Mouse (Mus musculus) midbrain, embryonic 14.5 days (tissue): Measurements from ENCODE around the gene Elof1. TPM values are rescaled to one million over a fixed set of nuclear protein-coding genes. Genes with fewer than 3 reads are reported as not detected.
A peak's percentile ranks its signal among the peaks of the same experiment; 100 is the strongest.

Experiments
- ATAC-seq: fragments of 200-750 bp; cut with Nextera tagmentation; 2 replicates; pipeline ENCODE4 v1.8.0; 2017; ENCODE audit warnings: moderate number of reproducible peaks, moderate library complexity; ENCODE audit not compliant: low FRiP score, low TSS enrichment
- DNase-seq: peaks from one replicate; pipeline ENCODE4 v3.0.0-alpha.2; 2015
- H3K27ac ChIP-seq: fragments of 300-500 bp; sonication (generic); replicated peaks from 2 replicates; pipeline ENCODE4 v1.5.1; 2014; ENCODE audit warnings: mild to moderate bottlenecking, low read depth, low read length, moderate library complexity
- H3K27me3 ChIP-seq: fragments of 300-500 bp; sonication (generic); 2 replicates; pipeline ENCODE4 v1.6.1; 2014; ENCODE audit warnings: low read length, control low read depth, mixed read lengths; ENCODE audit not compliant: control insufficient read depth, insufficient read depth
- H3K36me3 ChIP-seq: fragments of 300-500 bp; sonication (generic); 2 replicates; pipeline ENCODE4 v1.6.1; 2014; ENCODE audit warnings: low read length, control low read depth; ENCODE audit not compliant: control insufficient read depth, insufficient read depth
- H3K4me1 ChIP-seq: fragments of 300-500 bp; sonication (generic); 2 replicates; pipeline ENCODE4 v1.6.1; 2014; ENCODE audit warnings: mild to moderate bottlenecking, antibody characterized with exemption, low read length, control low read depth; ENCODE audit not compliant: control insufficient read depth, insufficient read depth
- H3K4me2 ChIP-seq: fragments of 300-500 bp; sonication (generic); 2 replicates; pipeline ENCODE4 v1.6.1; 2014; ENCODE audit warnings: mild to moderate bottlenecking, low read length, moderate library complexity
- H3K4me3 ChIP-seq: fragments of 300-500 bp; sonication (generic); replicated peaks from 2 replicates; pipeline ENCODE4 v1.5.1; 2014; ENCODE audit warnings: low read depth, low read length
- H3K9ac ChIP-seq: fragments of 300-500 bp; sonication (generic); replicated peaks from 2 replicates; pipeline ENCODE4 v1.6.1; 2014; ENCODE audit warnings: mild to moderate bottlenecking, low read length, moderate library complexity
- H3K9me3 ChIP-seq: fragments of 300-500 bp; sonication (generic); 2 replicates; pipeline ENCODE4 v1.6.1; 2016; ENCODE audit warnings: low read length, control low read depth, mixed read lengths; ENCODE audit not compliant: control insufficient read depth
- WGBS: fragments of 180-500 bp; shearing (Covaris S2); extraction: QIAGEN DNeasy Blood & Tissue Kit; methylation state at CpG from one replicate; pipeline ENCODE4 v1.1.7; 2014; 5-methylcytosine and 5-hydroxymethylcytosine counted together
- microRNA-seq: library from miRNA; unstranded; fragments of <30 nt; microRNA quantifications from one replicate; pipeline ENCODE4, GENCODE M21; 2016
- polyA plus RNA-seq: library from polyadenylated mRNA; unstranded; fragments of >200 nt; fragmentation: Nextera tagmentation; extraction: Ambion mirVana; gene quantifications from 2 replicates; pipeline ENCODE4 v1.2.1, GENCODE M21; 2014

Gene Elof1
- polyA plus RNA-seq, 1 experiment from 2014 or later: 182 TPM

DNA sequence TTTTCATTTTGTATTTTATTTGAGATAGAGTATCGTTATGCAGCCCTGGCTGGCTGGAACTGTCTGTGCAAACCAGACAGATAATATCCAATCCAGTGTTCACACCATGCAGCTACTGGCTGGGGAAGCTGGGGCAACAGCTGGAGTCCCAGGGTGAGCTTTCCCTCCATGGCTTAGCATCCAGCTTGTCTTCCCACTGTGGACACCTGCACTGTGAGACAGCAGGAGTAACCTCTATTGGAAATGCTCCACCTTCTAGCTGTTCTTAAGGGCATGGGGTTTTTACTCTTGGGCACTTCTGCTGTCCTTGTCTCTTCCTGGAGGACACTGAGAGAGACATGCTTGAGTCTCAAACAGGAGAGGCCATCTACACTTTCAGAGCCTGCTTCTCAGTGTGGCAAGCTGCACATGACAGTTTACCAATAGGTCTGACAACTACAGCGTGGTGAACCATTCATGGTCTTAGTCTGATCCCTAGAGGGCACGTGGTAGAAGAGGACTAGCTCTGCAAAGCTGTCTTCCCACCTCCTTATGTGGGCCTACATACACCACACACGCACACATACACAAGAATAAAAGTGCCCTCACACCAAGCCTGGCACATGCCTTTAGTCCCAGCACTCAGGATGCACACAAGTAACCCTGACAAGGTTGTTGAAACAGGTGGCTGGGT, 47.0 kb downstream of the Elof1 start:
- whole genome bisulfite sequencing: 63% methylated on average over 4 of the region's 4 CpGs
- H3K9me3 ChIP-seq: no peaks in the 10 kb centered on the region
- H3K9ac ChIP-seq: peak overlapping the region; percentile 90; the same call in 1 of the 2 replicates
- H3K4me3 ChIP-seq: peak overlapping the region; percentile 80
- H3K4me2 ChIP-seq: peak overlapping the region; percentile 62
- H3K27ac ChIP-seq: no peak overlapping the region
- peaks cover 47% of the 10 kb centered on the region for H3K36me3 ChIP-seq
- 0 out of 2 replicates have a peak, but pooled peaks cover 9% of the 10 kb centered on the region for H3K4me1 ChIP-seq
- H3K27me3 ChIP-seq: no peaks in the 10 kb centered on the region
- DNase-seq (no peak), ATAC-seq (peak; percentile 3)

- H3K27me3 ChIP-seq: no peaks in the 10 kb centered on the region
- peaks cover 58% of the 10 kb centered on the region for H3K36me3 ChIP-seq
- 0 out of 2 replicates have a peak, but pooled peaks cover 9% of the 10 kb centered on the region for H3K4me1 ChIP-seq
- no peak overlapping the region for H3K27ac ChIP-seq
- DNase-seq: no peak
- H3K4me3 ChIP-seq: no peak overlapping the region
- H3K9ac ChIP-seq: no peak overlapping the region
- WGBS: 92% methylated on average over 5 of the region's 5 CpGs
- H3K9me3 ChIP-seq: no peaks in the 10 kb centered on the region
- no peak for ATAC-seq
- no peak overlapping the region for H3K4me2 ChIP-seq
These were observed 49.8 kb downstream of the Elof1 start for GRCm38 (mm10) chr9:22067195-22067594.

- DNase-seq (peak; percentile 54), ATAC-seq (no peak)
- Histone ChIP-seq H3K36me3 (peaks cover 62% of the 10 kb centered on the region), H3K4me1 (0 out of 2 replicates have a peak, but pooled peaks cover 7% of the 10 kb centered on the region), H3K4me3 (no peak overlapping the region), H3K27ac (no peak overlapping the region), H3K4me2 (no peak overlapping the region), H3K27me3 (no peaks in the 10 kb centered on the region), H3K9ac (no peak overlapping the region), H3K9me3 (no peaks in the 10 kb centered on the region)
- WGBS: 76% methylated on average over 3 of the region's 3 CpGs
These were observed 50.5 kb downstream of the Elof1 start for GRCm38 (mm10) chr9:22066433-22066832.

DNA sequence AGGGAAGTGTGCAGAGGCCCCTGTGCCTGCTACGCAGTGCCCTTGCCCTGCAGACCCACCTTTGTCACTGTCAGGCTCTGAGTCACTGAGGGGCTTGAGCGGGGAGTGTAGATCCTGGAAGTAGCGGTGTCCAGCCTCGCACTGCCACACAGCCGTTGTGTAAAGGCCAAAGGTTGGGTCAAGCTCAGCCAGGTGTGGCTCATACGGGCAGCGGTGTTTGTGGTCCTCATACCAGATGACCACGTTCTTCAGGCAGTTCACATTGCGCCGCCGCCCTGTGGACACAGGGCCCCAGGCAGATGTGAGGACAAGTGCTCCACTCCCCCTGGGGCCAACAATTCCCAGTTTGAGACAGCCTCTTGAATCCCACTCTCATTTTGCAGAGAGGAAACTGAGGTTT, 51.3 kb downstream of the Elof1 start:
- Histone ChIP-seq H3K4me3 (no peak overlapping the region), H3K27ac (no peak overlapping the region), H3K4me1 (0 out of 2 replicates have a peak, but pooled peaks cover 7% of the 10 kb centered on the region), H3K9ac (no peak overlapping the region), H3K4me2 (no peak overlapping the region), H3K27me3 (no peaks in the 10 kb centered on the region), H3K9me3 (no peaks in the 10 kb centered on the region), H3K36me3 (peaks cover 70% of the 10 kb centered on the region)
- 96% methylated on average over 11 of the region's 11 CpGs for WGBS
- no peak for ATAC-seq
- no peak for DNase-seq

DNA sequence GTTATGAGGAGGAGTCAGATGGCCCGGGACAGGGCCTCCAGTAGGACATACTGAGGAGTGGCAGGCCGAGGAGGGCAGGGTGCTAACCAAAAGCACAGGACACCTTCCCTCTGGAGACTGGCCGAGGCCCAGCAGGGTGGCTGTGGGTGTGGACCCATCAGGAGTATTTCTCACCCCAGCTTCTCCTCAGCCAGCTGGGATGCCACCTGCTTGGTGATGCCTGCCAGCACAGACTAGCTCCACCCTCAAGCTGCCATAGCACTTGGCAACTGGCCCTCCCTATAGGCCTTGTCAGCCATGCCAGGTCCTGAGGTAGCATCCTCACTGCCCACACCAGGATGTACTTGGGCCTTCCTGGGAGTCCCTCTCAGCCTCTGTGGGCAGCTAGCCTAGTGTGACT, 52.6 kb downstream of the Elof1 start:
- peaks cover 78% of the 10 kb centered on the region for H3K36me3 ChIP-seq
- 92% methylated on average over 3 of the region's 3 CpGs for WGBS
- H3K9me3 ChIP-seq: no peaks in the 10 kb centered on the region
- no peak overlapping the region for H3K4me3 ChIP-seq
- H3K27ac ChIP-seq: no peak overlapping the region
- ATAC-seq (no peak), DNase-seq (no peak)
- H3K4me2 ChIP-seq: no peak overlapping the region
- H3K4me1 ChIP-seq: no peaks in the 10 kb centered on the region
- no peak overlapping the region for H3K9ac ChIP-seq
- no peaks in the 10 kb centered on the region for H3K27me3 ChIP-seq

Small RNA genes within 50 kb of the gene (microRNA-seq; reads per million reads assigned to microRNA genes)
- gene Mir7084: 1.0 reads per million

Other genes with a start within 250 kb of the Elof1 start
- 9.8 and 10.2 TPM in 2 replicates for gene Rab3d, start 199.0 kb downstream of the Elof1 start, polyA plus RNA-seq
- gene Ccdc159, start 189.7 kb downstream of the Elof1 start, polyA plus RNA-seq: 5.7 and 7.7 TPM in 2 replicates
- 42.2 and 51.8 TPM in 2 replicates for gene Tmem205, start 189.6 kb downstream of the Elof1 start, polyA plus RNA-seq
- 91.3 and 92.2 TPM in 2 replicates for gene Plppr2, start 180.1 kb downstream of the Elof1 start, polyA plus RNA-seq
- gene Swsap1, start 161.4 kb downstream of the Elof1 start, polyA plus RNA-seq: 21.5 and 22.8 TPM in 2 replicates
- 0.65 and 2.0 TPM in 2 replicates for gene Epor, start 153.7 kb downstream of the Elof1 start, polyA plus RNA-seq
- gene Rgl3, start 127.7 kb downstream of the Elof1 start, polyA plus RNA-seq: 0.53 and 0.68 TPM in 2 replicates
- 4.5 and 4.6 TPM in 2 replicates for gene Ccdc151, start 114.5 kb downstream of the Elof1 start, polyA plus RNA-seq
- 70.6 and 73.2 TPM in 2 replicates for gene Prkcsh, start 114.4 kb downstream of the Elof1 start, polyA plus RNA-seq
- 137 and 162 TPM in 2 replicates for gene Elavl3, start 65.1 kb downstream of the Elof1 start, polyA plus RNA-seq
- gene Gm49318, start 45.9 kb downstream of the Elof1 start, polyA plus RNA-seq: not detected in 2 replicates
- gene Zfp653, start 45.8 kb downstream of the Elof1 start, polyA plus RNA-seq: 14.7 and 18.1 TPM in 2 replicates
- gene Ecsit, start 31.7 kb downstream of the Elof1 start, polyA plus RNA-seq: 45.6 and 48.5 TPM in 2 replicates
- gene Cnn1, start 18.0 kb downstream of the Elof1 start, polyA plus RNA-seq: 0.58 and 0.61 TPM in 2 replicates
- gene Acp5, start 18.5 kb upstream of the Elof1 start, polyA plus RNA-seq: 0.79 TPM in 1 of 2 replicates, not detected in the other
- gene Pigyl, start 39.7 kb upstream of the Elof1 start, polyA plus RNA-seq: 94.1 and 96.4 TPM in 2 replicates
- 0.07 and 0.55 TPM in 2 replicates for gene Zfp872, start 70.9 kb upstream of the Elof1 start, polyA plus RNA-seq
- gene Zfp809, start 108.5 kb upstream of the Elof1 start, polyA plus RNA-seq: 9.0 and 11.0 TPM in 2 replicates
- gene Zfp599, start 142.7 kb upstream of the Elof1 start, polyA plus RNA-seq: 13.8 and 14.0 TPM in 2 replicates
- 32.2 and 38.4 TPM in 2 replicates for gene Zfp810, start 190.5 kb upstream of the Elof1 start, polyA plus RNA-seq